Mouse (Mus musculus) hindbrain, postnatal 0 days (tissue): Measurements from ENCODE around the gene Lep. TPM values are rescaled to one million over a fixed set of nuclear protein-coding genes. Genes with fewer than 3 reads are reported as not detected.

Experiments
- ATAC-seq: fragments of 200-750 bp; cut with Nextera tagmentation; 2 replicates; pipeline ENCODE4 v1.8.0; 2017; ENCODE audit warnings: mild to moderate bottlenecking, moderate TSS enrichment, moderate library complexity
- DNase-seq: peaks from one replicate; pipeline ENCODE4 v3.0.0-alpha.2; 2015; ENCODE audit warnings: low spot score
- H3K27ac ChIP-seq: fragments of 300-500 bp; sonication (generic); 2 replicates; pipeline ENCODE4 v1.5.1; 2014; ENCODE audit warnings: mild to moderate bottlenecking
- H3K27me3 ChIP-seq: fragments of 300-500 bp; sonication (generic); 2 replicates; pipeline ENCODE4 v1.6.1; 2014; ENCODE audit warnings: low read length, mixed read lengths; ENCODE audit not compliant: insufficient read depth
- H3K36me3 ChIP-seq: fragments of 300-500 bp; sonication (generic); 2 replicates; pipeline ENCODE4 v1.6.1; 2014; ENCODE audit warnings: low read length, mixed read lengths; ENCODE audit not compliant: insufficient read depth
- H3K4me1 ChIP-seq: fragments of 300-500 bp; sonication (generic); 2 replicates; pipeline ENCODE4 v1.6.1; 2014; ENCODE audit warnings: antibody characterized with exemption, low read length, mixed read lengths; ENCODE audit not compliant: insufficient read depth
- H3K4me2 ChIP-seq: fragments of 300-500 bp; sonication (generic); 2 replicates; pipeline ENCODE4 v1.6.1; 2014; ENCODE audit warnings: low read depth, mild to moderate bottlenecking, low read length, moderate library complexity, mixed read lengths
- H3K4me3 ChIP-seq: fragments of 300-500 bp; sonication (generic); 2 replicates; pipeline ENCODE4 v1.5.1; 2014; ENCODE audit warnings: low read length
- H3K9ac ChIP-seq: fragments of 300-500 bp; sonication (generic); replicated peaks from 2 replicates; pipeline ENCODE4 v1.6.1; 2014; ENCODE audit warnings: mild to moderate bottlenecking, low read length, moderate library complexity, mixed read lengths
- H3K9me3 ChIP-seq: fragments of 300-500 bp; sonication (generic); 2 replicates; pipeline ENCODE4 v1.6.1; 2016; ENCODE audit warnings: low read length, mixed read lengths
- CTCF ChIP-seq: IDR thresholded peaks from 2 replicates; pipeline ENCODE4 v1.5.1; 2016; ENCODE audit warnings: antibody characterized with exemption, control low read depth, low read depth
- WGBS: fragments of 180-500 bp; shearing (Covaris S2); extraction: QIAGEN DNeasy Blood & Tissue Kit; methylation state at CpG from one replicate; pipeline ENCODE4 v1.1.7; 2014; 5-methylcytosine and 5-hydroxymethylcytosine counted together
- polyA plus RNA-seq: library from polyadenylated mRNA; unstranded; fragments of >200 nt; fragmentation: Nextera tagmentation; extraction: Ambion mirVana; gene quantifications from 2 replicates; pipeline ENCODE4 v1.2.1, GENCODE M21; 2015
- total RNA-seq: library from RNA; depleted of rRNA; stranded (reverse); fragments of >200 nt; gene quantifications from 2 replicates; pipeline ENCODE4 v1.2.3, GENCODE M21; 2014

Lep gene
- total and polyA plus RNA-seq, 2 experiments from 2014 or later: not detected

DNA sequence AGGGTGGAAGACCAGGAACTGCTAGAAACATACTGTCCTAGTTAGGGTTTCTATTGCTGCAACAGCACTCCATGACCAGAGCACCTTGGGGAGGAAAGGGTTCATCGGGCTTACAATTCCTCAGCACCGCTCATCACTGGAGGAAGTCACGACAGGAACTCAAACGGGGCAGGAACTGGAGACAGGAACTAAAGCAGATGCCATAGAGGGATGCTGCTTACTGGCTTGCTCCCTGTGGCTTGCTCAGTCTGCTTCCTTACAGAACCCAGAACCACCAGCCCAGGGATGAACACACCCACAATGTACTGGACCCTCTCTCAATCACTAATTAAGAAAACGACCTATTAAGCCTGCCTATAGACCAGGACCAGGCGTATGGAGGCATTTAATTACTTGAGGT lies 30.5 kb upstream of the Lep start:
- ATAC-seq: no peak

DNA sequence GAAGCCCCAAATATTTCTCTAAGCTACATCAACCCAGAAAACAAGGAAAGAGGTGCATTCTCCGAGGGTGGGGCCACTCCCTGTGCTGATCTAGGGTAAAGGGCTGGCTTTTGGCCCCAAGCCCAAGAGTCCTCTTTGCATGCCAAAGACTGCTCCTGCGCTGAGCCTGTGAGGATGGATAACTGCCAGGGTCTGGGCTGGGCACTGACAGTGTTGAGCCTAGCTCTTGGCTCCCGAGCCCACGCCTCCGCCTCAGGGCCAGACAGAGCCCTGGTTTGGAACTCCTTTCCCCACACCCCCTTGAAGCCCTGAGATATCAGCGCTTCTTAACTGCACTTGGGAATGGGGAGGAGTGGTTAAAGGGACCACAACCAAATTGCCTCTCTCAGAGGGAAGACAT lies 28.8 kb upstream of the Lep start:
- ATAC-seq: peak; percentile 69
- no peak for TF ChIP-seq CTCF
- H3K4me3 ChIP-seq: no peak overlapping the region
- H3K36me3 ChIP-seq: no peaks in the 10 kb centered on the region
- H3K4me1 ChIP-seq: no peaks in the 10 kb centered on the region; the same call in 1 of the 2 replicates
- no peaks in the 10 kb centered on the region for H3K27me3 ChIP-seq
- peak; percentile 88 for DNase-seq
- no peak overlapping the region for H3K9ac ChIP-seq
- H3K4me2 ChIP-seq: no peak overlapping the region
- H3K9me3 ChIP-seq: no peaks in the 10 kb centered on the region
- WGBS: 30% methylated on average over 6 of the region's 6 CpGs
- H3K27ac ChIP-seq: no peak overlapping the region

More for the DNA sequence above, 30.5 kb upstream of the Lep start:
- Histone ChIP-seq H3K36me3 (no peaks in the 10 kb centered on the region), H3K4me1 (no peaks in the 10 kb centered on the region; the same call in 1 of the 2 replicates), H3K4me3 (no peak overlapping the region), H3K27ac (no peak overlapping the region), H3K27me3 (no peaks in the 10 kb centered on the region), H3K9ac (no peak overlapping the region), H3K9me3 (no peaks in the 10 kb centered on the region), H3K4me2 (no peak overlapping the region)
- no peak for TF ChIP-seq CTCF
- 87% methylated on average over 6 of the region's 6 CpGs for WGBS
- no peak for DNase-seq

- DNase-seq (no peak), ATAC-seq (0 out of 2 replicates have a peak, but pooled peaks have one; percentile 36)
- Histone ChIP-seq H3K4me2 (no peak overlapping the region), H3K27ac (no peak overlapping the region), H3K9me3 (no peaks in the 10 kb centered on the region), H3K4me3 (no peak overlapping the region), H3K36me3 (no peaks in the 10 kb centered on the region), H3K4me1 (no peaks in the 10 kb centered on the region; the same call in 1 of the 2 replicates), H3K9ac (no peak overlapping the region), H3K27me3 (no peaks in the 10 kb centered on the region)
- WGBS: 79% methylated on average over 13 of the region's 13 CpGs
- no peak for TF ChIP-seq CTCF
Observed at GRCm38 (mm10) chr6:29031704-29032310, 28.2 kb upstream of the Lep start.

GRCm38 (mm10) chr6:29032411-29032810 lies 27.6 kb upstream of the Lep start:
- DNase-seq (no peak), ATAC-seq (no peak)
- no peak overlapping the region for H3K4me2 ChIP-seq
- H3K27me3 ChIP-seq: no peaks in the 10 kb centered on the region
- H3K27ac ChIP-seq: no peak overlapping the region
- H3K9me3 ChIP-seq: no peaks in the 10 kb centered on the region
- H3K9ac ChIP-seq: no peak overlapping the region
- no peaks in the 10 kb centered on the region; the same call in 1 of the 2 replicates for H3K4me1 ChIP-seq
- whole genome bisulfite sequencing: 78% methylated on average over 12 of the region's 12 CpGs
- no peak overlapping the region for H3K4me3 ChIP-seq
- TF ChIP-seq CTCF: no peak
- no peaks in the 10 kb centered on the region for H3K36me3 ChIP-seq

GRCm38 (mm10) chr6:29033981-29034646 lies 25.9 kb upstream of the Lep start:
- TF ChIP-seq CTCF: no peak
- Histone ChIP-seq H3K4me1 (no peaks in the 10 kb centered on the region; the same call in 1 of the 2 replicates), H3K4me2 (no peak overlapping the region), H3K9ac (no peak overlapping the region), H3K27ac (no peak overlapping the region), H3K27me3 (no peaks in the 10 kb centered on the region), H3K4me3 (no peak overlapping the region), H3K36me3 (no peaks in the 10 kb centered on the region), H3K9me3 (no peaks in the 10 kb centered on the region)
- ATAC-seq: no peak
- DNase-seq: no peak
- 50% methylated on average over 7 of the region's 7 CpGs for WGBS

GRCm38 (mm10) chr6:29036698-29037097 lies 23.3 kb upstream of the Lep start:
- TF ChIP-seq CTCF: no peak
- DNase-seq (peak; percentile 65), ATAC-seq (peak; percentile 69)

DNA sequence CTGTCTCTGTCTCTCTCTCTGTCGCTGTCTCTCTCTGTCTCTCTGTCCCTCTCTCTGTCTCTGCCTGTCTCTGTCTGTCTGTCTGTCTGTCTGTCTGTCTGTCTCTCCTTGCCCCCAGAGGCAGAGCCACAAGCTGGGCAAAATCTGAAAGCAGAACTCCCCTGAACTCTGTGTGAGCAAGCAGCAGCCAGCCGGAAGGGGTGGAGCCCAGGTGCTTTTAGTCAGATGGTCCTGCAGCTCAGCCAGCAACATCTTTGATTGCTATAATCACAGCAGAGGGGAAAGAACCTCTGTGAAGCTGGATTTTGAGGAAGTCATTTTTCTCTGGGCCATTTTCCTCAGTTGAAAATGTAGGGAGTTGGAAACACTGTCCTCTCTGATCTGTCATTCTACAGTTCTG lies 19.8 kb upstream of the Lep start:
- Histone ChIP-seq H3K36me3 (no peaks in the 10 kb centered on the region), H3K4me2 (no peak overlapping the region), H3K27ac (no peak overlapping the region), H3K9ac (no peak overlapping the region), H3K4me1 (no peaks in the 10 kb centered on the region; the same call in 1 of the 2 replicates), H3K4me3 (no peak overlapping the region), H3K9me3 (no peaks in the 10 kb centered on the region), H3K27me3 (no peaks in the 10 kb centered on the region)
- DNase-seq (no peak), ATAC-seq (no peak)
- no peak for TF ChIP-seq CTCF
- WGBS: 90% methylated on average over 2 of the region's 2 CpGs

More at GRCm38 (mm10) chr6:29036698-29037097, 23.3 kb upstream of the Lep start:
- Histone ChIP-seq H3K27ac (no peak overlapping the region), H3K4me3 (no peak overlapping the region), H3K27me3 (no peaks in the 10 kb centered on the region), H3K36me3 (no peaks in the 10 kb centered on the region), H3K9me3 (no peaks in the 10 kb centered on the region), H3K4me2 (no peak overlapping the region), H3K4me1 (no peaks in the 10 kb centered on the region; the same call in 1 of the 2 replicates), H3K9ac (no peak overlapping the region)
- 32% methylated on average over 4 of the region's 4 CpGs for WGBS
